Mouse (Mus musculus) hindbrain, embryonic 14.5 days (tissue): ENCODE results near the gene Ltbp2. TPM values are rescaled to one million over a fixed set of nuclear protein-coding genes. Genes with fewer than 3 reads are reported as not detected.

ENCODE experiments used
- ATAC-seq: fragments of 200-750 bp; cut with Nextera tagmentation; 2 replicates; pipeline ENCODE4 v1.8.0; 2017; ENCODE audit warnings: moderate number of reproducible peaks, mild to moderate bottlenecking, moderate TSS enrichment, moderate library complexity; ENCODE audit not compliant: low FRiP score
- DNase-seq: peaks from one replicate; pipeline ENCODE4 v3.0.0-alpha.2; 2015; ENCODE audit warnings: low spot score
- H3K27ac ChIP-seq: fragments of 300-500 bp; sonication (generic); 2 replicates; pipeline ENCODE4 v1.5.1; 2014; ENCODE audit warnings: mild to moderate bottlenecking, moderate library complexity
- H3K27me3 ChIP-seq: fragments of 300-500 bp; sonication (generic); 2 replicates; pipeline ENCODE4 v1.6.1; 2014; ENCODE audit warnings: mild to moderate bottlenecking, low read length, mixed read lengths; ENCODE audit not compliant: control insufficient read depth, insufficient read depth
- H3K36me3 ChIP-seq: fragments of 300-500 bp; sonication (generic); replicated peaks from 2 replicates; pipeline ENCODE4 v1.6.1; 2014; ENCODE audit not compliant: control insufficient read depth, insufficient read depth
- H3K4me1 ChIP-seq: fragments of 300-500 bp; sonication (generic); replicated peaks from 2 replicates; pipeline ENCODE4 v1.6.1; 2014; ENCODE audit warnings: antibody characterized with exemption, low read length, mixed read lengths; ENCODE audit not compliant: control insufficient read depth, insufficient read depth
- H3K4me2 ChIP-seq: fragments of 300-500 bp; sonication (generic); replicated peaks from 2 replicates; pipeline ENCODE4 v1.6.1; 2014; ENCODE audit warnings: mild to moderate bottlenecking, moderate library complexity
- H3K4me3 ChIP-seq: fragments of 300-500 bp; sonication (generic); replicated peaks from 2 replicates; pipeline ENCODE4 v1.5.1; 2014; ENCODE audit warnings: mild to moderate bottlenecking, low read length
- H3K9ac ChIP-seq: fragments of 300-500 bp; sonication (generic); 2 replicates; pipeline ENCODE4 v1.6.1; 2014
- H3K9me3 ChIP-seq: fragments of 300-500 bp; sonication (generic); 2 replicates; pipeline ENCODE4 v1.6.1; 2016; ENCODE audit warnings: low read length; ENCODE audit not compliant: control insufficient read depth
- WGBS: fragments of 180-500 bp; shearing (Covaris S2); extraction: QIAGEN DNeasy Blood & Tissue Kit; methylation state at CpG from one replicate; pipeline ENCODE4 v1.1.7; 2014; 5-methylcytosine and 5-hydroxymethylcytosine counted together
- polyA plus RNA-seq: library from polyadenylated mRNA; unstranded; fragments of >200 nt; fragmentation: Nextera tagmentation; extraction: Ambion mirVana; gene quantifications from 2 replicates; pipeline ENCODE4 v1.2.1, GENCODE M21; 2014

The Ltbp2 gene
- polyA plus RNA-seq, 1 experiment from 2014 or later = 0.07 TPM

GRCm38 (mm10) chr12:84784604-84785381 lies 91.5 kb downstream of the Ltbp2 start:
- Histone ChIP-seq H3K36me3 (no peaks in the 10 kb centered on the region), H3K27me3 (no peaks in the 10 kb centered on the region), H3K4me2 (no peak overlapping the region; the same call in 1 of the 2 replicates), H3K27ac (no peak overlapping the region), H3K4me1 (no peaks in the 10 kb centered on the region), H3K4me3 (no peak overlapping the region), H3K9ac (no peak overlapping the region; the same call in 1 of the 2 replicates), H3K9me3 (no peaks in the 10 kb centered on the region)
- 35% methylated on average over 25 of the region's 25 CpGs for WGBS
- ATAC-seq (peak; percentile 77; the same call in 1 of the 2 replicates), DNase-seq (peak; percentile 88)

GRCm38 (mm10) chr12:84776229-84776628 lies 100.1 kb downstream of the Ltbp2 start:
- Histone ChIP-seq H3K9ac (no peak overlapping the region), H3K27ac (no peak overlapping the region)
- no peak for ATAC-seq

GRCm38 (mm10) chr12:84774376-84774775 lies 102.0 kb downstream of the Ltbp2 start:
- ATAC-seq = no peak
- H3K4me1 ChIP-seq = peaks cover 30% of the 10 kb centered on the region
- no peaks in the 10 kb centered on the region for H3K9me3 ChIP-seq
- no peaks in the 10 kb centered on the region for H3K27me3 ChIP-seq
- no peak overlapping the region for H3K9ac ChIP-seq
- peak overlapping the region; percentile 72 for H3K4me2 ChIP-seq
- no peak overlapping the region for H3K4me3 ChIP-seq
- 87% methylated on average over 6 of the region's 6 CpGs for WGBS
- no peak overlapping the region for H3K27ac ChIP-seq
- H3K36me3 ChIP-seq = 0 out of 2 replicates have a peak, but pooled peaks cover 5% of the 10 kb centered on the region
- DNase-seq = no peak

More at GRCm38 (mm10) chr12:84776229-84776628, 100.1 kb downstream of the Ltbp2 start:
- Histone ChIP-seq H3K4me3 (no peak overlapping the region), H3K36me3 (no peaks in the 10 kb centered on the region), H3K4me1 (peaks cover 18% of the 10 kb centered on the region), H3K4me2 (no peak overlapping the region), H3K9me3 (no peaks in the 10 kb centered on the region), H3K27me3 (no peaks in the 10 kb centered on the region)
- no peak for DNase-seq

- under 1% methylated on average over 20 of the region's 20 CpGs for WGBS
- ATAC-seq (no peak; the same call in 1 of the 2 replicates), DNase-seq (no peak)
- no peaks in the 10 kb centered on the region for H3K9me3 ChIP-seq
- H3K27ac ChIP-seq = peak overlapping the region; percentile 55
- peak overlapping the region; percentile 76 for H3K9ac ChIP-seq
- H3K36me3 ChIP-seq = 0 out of 2 replicates have a peak, but pooled peaks cover 5% of the 10 kb centered on the region
- H3K4me1 ChIP-seq = peaks cover 30% of the 10 kb centered on the region
- H3K4me2 ChIP-seq = peak overlapping the region; percentile 72
- H3K4me3 ChIP-seq = peak overlapping the region; percentile 63
- H3K27me3 ChIP-seq = no peaks in the 10 kb centered on the region
Measured at GRCm38 (mm10) chr12:84773476-84773875, 102.9 kb downstream of the Ltbp2 start.

GRCm38 (mm10) chr12:84772726-84773441 lies 103.4 kb downstream of the Ltbp2 start, which contains the start of the genes Npc2 and Isca2:
Npc2 (minus strand) TSS chr12:84773152.
Isca2 (plus strand) TSS chr12:84773251.
- H3K36me3 ChIP-seq = 0 out of 2 replicates have a peak, but pooled peaks cover 5% of the 10 kb centered on the region
- WGBS = under 1% methylated on average over 50 of the region's 50 CpGs

GRCm38 (mm10) chr12:84771981-84772520 lies 104.3 kb downstream of the Ltbp2 start:
- peak overlapping the region; percentile 70 for H3K9ac ChIP-seq
- WGBS = 2% methylated on average over 10 of the region's 10 CpGs
- H3K4me1 ChIP-seq = peaks cover 30% of the 10 kb centered on the region
- no peak for ATAC-seq
- peak overlapping the region; percentile 90 for H3K27ac ChIP-seq
- H3K4me3 ChIP-seq = peak overlapping the region; percentile 63
- 0 out of 2 replicates have a peak, but pooled peaks cover 5% of the 10 kb centered on the region for H3K36me3 ChIP-seq
- no peaks in the 10 kb centered on the region for H3K9me3 ChIP-seq
- peak; percentile 29 for DNase-seq
- peak overlapping the region; percentile 78 for H3K4me2 ChIP-seq
- H3K27me3 ChIP-seq = no peaks in the 10 kb centered on the region

More at GRCm38 (mm10) chr12:84772726-84773441, 103.4 kb downstream of the Ltbp2 start, which contains the start of the genes Npc2 and Isca2:
- peak; percentile 99 for DNase-seq
- no peaks in the 10 kb centered on the region for H3K9me3 ChIP-seq
- H3K4me1 ChIP-seq = peaks cover 30% of the 10 kb centered on the region
- no peaks in the 10 kb centered on the region for H3K27me3 ChIP-seq
- peak within 1 kb of the TSS; percentile 76 for H3K9ac ChIP-seq
- peak within 1 kb of the TSS; percentile 90 for H3K27ac ChIP-seq
- peak within 1 kb of the TSS; percentile 78 for H3K4me2 ChIP-seq
- H3K4me3 ChIP-seq = peak within 1 kb of the TSS; percentile 63
- ATAC-seq = peak; percentile 98

- ATAC-seq (no peak), DNase-seq (no peak)
- 87% methylated on average over 7 of the region's 7 CpGs for WGBS
- Histone ChIP-seq H3K4me2 (no peak overlapping the region), H3K4me3 (no peak overlapping the region), H3K36me3 (peaks cover 11% of the 10 kb centered on the region), H3K4me1 (peaks cover 33% of the 10 kb centered on the region), H3K9ac (no peak overlapping the region), H3K9me3 (no peaks in the 10 kb centered on the region), H3K27me3 (no peaks in the 10 kb centered on the region), H3K27ac (no peak overlapping the region)
Measured at GRCm38 (mm10) chr12:84769624-84770023, 106.7 kb downstream of the Ltbp2 start.

- 89% methylated on average over 6 of the region's 6 CpGs for WGBS
- Histone ChIP-seq H3K4me3 (no peak overlapping the region), H3K4me2 (no peak overlapping the region), H3K9ac (no peak overlapping the region), H3K36me3 (peaks cover 30% of the 10 kb centered on the region), H3K9me3 (no peaks in the 10 kb centered on the region), H3K27ac (no peak overlapping the region), H3K4me1 (peaks cover 25% of the 10 kb centered on the region), H3K27me3 (no peaks in the 10 kb centered on the region)
- no peak for ATAC-seq
- DNase-seq = no peak
Measured at GRCm38 (mm10) chr12:84767510-84767909, 108.8 kb downstream of the Ltbp2 start.
